Mouse (Mus musculus) erythroblast, adult 5-6 weeks (primary cell): ENCODE results near the gene Larp4b. TPM values are rescaled to one million over a fixed set of nuclear protein-coding genes. Genes with fewer than 3 reads are reported as not detected.
A peak's percentile ranks its signal among the peaks of the same experiment; 100 is the strongest.

ENCODE experiments used
- ATAC-seq: replicated peaks from 2 replicates; pipeline ENCODE4 v1.8.0; 2016; ENCODE audit warnings: moderate number of reproducible peaks, mild to moderate bottlenecking, moderate TSS enrichment, inconsistent platforms; ENCODE audit not compliant: poor library complexity, low FRiP score, severe bottlenecking
- total RNA-seq, 2 experiments: library from RNA; stranded (forward) in 1 of 2; stranded (reverse) in 1 of 2; fragments of 150-400 nt in 1 of 2; fragments of 200-764, 138-1000 nt in 1 of 2; gene quantifications; 2 replicates each; pipeline versions ENCODE4 v1.2.3 to v1.2.4; 2015 to 2017; ENCODE audit warnings: low replicate concordance in 2 of 2

The Larp4b gene
- total RNA-seq, 2 experiments from 2014 or later = 39.0 to 44.6 TPM

DNA sequence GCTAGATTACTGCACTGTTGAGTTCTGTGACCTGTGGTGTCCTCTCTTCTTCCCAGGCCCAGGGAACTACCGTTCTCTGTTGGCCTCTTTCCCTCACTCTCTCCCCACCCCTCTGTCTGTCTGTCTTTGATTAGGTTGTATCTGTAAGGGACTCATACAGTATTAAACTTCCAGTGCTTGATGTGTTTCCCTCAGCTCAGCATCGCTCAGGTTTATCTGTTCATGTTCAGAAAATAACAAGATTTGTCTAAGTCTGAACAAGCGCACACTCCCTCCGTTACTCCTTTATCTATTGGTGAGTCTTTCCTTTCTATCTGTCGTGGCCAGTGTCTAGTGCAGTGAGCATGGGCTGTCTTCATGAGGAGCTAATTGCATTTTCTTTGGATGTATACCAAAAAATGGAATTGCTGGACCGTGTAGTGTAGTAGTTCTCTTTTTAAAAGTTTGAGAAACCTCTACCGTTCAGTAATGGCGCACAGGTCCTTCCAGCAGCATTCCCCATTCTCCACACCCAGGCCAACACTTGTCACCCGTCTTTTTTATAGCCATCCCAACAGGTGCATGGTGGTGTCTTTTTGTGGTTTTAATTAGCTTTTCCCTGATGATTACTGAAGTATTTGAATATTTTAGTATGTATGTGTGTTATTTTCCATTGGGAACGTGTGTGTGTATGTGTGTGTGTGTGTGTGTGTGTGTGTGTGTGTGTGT is 27.3 kb downstream of the Larp4b start:
- ATAC-seq = peak; percentile 25; the same call in 1 of the 2 replicates

DNA sequence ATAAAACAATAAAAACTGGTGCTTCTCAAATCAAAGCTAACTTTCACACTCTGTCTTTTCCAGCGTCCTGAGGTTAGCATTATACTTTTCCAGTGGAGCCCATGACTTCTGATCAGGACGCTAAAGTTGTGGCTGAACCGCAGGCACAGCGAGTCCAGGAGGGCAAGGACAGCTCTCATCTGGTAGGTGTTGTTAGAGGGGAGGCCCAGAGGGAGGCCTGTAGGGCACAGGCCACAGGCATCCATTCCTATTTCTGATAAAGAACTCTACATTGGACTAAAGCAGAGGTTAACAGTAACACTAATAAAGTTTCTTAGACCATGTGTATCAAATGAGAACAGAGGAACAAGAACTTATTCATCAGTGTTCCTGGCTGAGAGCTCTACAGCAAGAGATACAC is 28.4 kb downstream of the Larp4b start:
- no peak for ATAC-seq

DNA sequence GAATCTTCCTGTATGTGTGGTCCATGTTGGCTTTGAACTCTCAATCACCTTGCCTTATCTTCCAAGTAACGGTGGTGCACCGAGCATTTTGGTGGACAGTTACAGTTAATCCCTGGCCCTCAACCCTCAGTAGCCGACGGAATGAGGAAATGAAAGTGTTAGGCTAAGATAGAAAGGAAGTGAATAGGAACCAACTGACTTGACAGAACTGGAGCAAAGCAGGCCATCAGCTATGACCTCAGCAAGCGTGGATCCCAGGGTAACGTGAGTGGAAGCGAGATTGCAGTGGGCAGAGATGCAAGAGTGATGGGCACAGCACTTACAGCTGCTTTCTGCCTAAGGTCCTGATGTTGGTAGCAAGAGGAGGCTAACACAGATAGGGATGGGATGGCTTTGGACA is 31.5 kb downstream of the Larp4b start:
- ATAC-seq = no peak

DNA sequence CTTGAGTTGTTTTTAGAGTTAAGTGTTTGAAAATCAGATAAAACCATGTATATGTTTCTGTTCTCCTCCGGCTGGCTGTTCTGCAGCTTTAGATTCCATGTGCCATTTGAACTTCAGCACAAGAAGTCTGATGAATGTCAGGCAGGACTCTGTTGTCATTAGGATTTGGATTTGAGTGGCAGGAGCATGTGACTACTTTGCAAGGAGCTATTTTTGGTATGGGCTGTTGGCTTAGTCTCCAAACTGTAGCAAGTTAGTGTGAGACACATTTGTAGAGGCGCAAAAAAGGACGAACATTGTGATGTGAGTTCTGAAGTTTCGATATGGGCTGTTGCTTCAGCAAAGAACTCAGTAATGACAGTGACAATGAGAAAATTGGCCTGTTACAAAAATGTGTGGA is 34.0 kb downstream of the Larp4b start:
- no peak for ATAC-seq

DNA sequence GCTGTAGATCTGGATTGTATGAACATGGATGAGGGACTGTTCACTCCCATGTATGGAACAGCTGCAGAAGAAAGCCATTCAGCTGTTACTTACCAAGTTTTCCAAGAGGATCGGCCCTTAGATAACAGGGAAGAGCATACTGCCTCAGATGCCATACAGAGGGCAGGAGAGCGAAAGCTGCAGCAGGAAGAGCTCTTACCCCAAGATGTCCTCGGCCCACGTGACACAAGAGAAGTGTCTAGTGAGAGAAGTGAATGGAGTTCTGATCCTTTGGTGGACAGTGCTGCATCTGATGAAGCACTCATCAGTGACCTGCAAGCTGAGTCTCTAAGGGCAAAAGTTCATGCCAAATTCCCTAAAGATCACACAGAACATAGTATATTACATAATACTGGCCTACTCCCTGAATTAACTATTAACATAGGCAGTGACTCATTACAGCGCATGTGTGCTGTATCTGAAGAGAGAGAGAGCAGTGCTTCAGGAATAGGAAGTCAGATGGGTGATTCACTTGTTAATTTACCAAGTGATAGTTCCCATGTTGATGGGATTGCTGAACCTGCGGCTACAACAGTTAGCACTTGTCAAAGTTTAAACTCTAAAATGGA is 35.1 kb downstream of the Larp4b start:
- no peak for ATAC-seq

DNA sequence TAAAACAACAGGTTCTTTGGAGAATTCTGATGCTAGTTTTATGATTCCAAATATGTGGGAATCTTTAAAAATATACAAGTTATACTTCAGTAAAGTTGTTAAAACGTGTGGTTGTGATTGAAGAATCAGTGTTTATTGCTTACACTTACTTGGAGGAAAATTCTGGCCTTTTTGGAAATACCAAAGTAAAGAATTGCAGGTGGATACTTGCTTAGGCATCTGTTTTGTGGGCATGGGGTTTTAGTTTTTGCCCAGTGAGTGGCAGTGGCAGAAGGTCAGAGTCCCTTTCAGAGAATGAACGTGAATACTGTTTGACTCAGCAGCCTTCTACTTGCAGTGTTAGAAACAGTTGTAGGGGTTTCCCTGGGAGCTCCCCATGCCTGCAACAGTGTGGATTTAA is 40.7 kb downstream of the Larp4b start:
- no peak for ATAC-seq

DNA sequence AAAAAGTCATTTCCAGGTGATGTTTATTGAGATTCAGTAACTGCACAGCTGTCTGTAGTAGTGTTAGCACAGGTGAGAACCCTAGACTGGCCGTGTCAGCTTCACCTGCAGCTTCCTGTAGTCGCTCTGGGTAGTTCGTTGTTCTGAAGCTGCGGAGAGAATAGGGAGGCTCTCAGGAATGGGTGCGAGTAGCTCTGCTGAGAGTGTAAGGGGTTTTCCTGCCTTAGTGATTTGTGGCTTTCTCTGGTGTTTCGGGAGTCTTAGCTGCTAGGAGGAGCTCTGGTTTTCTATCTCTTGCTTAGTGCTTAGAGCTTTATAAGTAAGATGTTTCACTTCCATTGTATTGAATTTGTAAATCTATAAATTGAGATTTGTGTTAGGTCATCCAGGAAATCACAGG is 42.4 kb downstream of the Larp4b start:
- ATAC-seq = no peak

DNA sequence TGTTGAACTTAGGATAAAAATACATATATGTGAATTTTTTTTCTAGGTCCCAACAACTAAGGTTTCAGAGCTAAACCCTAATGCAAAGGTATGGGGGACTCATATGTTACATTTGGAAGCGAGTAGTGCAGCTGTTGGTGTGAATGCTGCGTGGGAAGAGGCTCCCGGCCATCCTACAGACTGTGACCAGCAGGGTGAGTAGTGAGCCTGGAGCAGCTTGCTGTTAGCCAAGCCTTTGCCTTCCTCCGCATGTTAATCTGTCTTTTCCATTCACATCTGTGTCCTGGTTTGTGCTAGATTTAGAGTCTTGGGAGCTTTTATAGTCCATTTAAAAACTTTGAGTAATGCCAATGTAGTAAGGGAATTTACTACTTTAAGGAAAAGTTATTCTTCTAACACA is 43.1 kb downstream of the Larp4b start:
- ATAC-seq = no peak

DNA sequence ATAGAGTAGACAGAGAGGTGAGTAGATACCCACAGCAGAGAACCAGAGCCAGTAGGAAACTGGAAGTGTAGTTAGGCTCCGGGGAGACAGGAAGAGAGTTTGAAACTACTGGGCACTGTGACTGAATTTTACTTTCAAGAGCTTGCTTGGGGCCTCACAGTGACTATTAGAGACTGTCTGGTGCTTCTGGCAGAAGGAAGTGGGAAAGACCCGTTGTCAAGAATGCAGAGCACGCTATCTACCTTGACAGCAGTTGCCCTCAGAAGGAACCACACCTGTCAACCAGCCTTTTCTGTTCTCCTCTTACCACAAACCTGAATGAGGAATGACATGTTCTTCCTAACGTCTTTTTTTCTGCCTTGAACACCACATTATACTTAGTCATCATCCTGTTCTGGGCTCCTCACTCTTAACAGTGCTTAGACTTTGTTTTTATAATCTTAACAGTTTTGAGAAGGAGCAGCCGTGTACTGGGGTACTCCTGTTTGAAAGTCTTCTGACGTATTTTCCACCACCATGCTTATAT is 45.8 kb downstream of the Larp4b start:
- ATAC-seq = no peak

DNA sequence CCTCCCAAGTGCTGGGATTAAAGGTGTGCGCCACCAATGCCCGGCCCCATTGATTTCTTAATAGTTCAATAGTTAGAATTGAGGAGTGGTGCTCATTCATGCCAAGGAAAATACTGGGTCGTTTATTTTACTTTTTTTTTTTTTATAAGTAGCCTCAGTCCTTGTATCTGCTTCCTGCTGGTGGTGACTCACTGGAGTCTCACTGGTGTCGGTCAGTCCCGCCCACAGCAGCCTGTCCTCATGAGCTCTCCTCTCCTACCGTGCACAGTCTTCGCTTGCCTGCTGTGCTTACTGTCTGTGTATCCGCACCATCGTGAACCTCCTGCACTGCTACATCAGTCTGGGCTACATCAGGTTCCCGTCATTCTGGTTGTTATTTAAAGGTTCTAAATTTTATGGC is 46.5 kb downstream of the Larp4b start:
- ATAC-seq = no peak

DNA sequence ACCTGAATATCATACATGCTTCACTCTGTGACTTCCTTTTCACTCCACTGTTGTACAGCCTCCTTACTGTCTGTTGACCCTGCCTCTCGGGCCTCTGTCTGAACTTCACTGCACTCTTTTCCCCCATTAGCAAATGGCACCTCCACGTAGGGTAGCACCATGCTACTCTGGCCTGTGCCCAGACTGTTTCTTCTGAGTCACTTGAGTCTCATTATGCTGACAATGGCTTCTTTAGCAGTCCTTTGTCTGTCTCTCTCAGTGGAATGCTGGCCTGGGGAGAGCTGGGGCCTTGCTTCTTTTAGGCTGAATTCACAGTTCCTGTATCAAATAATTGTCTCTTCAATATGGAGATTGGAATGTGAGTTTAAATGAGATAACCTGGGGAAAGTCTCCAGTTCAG is 48.7 kb downstream of the Larp4b start:
- ATAC-seq = no peak

DNA sequence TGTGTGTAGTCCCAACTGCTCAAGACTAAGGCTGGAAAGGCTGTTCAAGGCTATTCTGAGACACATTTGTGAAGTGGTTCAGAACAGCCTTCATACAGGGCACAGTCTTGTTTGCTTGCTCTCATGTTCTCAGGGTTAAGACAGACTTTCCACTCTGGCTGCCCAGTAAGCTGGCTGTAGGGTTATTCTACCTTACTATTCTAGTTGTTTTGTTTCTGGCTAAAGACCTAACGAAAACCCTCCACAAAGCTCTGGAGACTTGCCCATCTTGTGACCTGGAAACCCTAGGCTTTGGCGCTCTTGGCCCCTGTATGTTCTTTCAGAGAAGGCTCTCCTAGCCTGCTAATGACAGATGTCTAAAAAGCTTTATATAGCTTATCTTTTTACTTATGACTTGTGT is 55.1 kb downstream of the Larp4b start:
- ATAC-seq = no peak

DNA sequence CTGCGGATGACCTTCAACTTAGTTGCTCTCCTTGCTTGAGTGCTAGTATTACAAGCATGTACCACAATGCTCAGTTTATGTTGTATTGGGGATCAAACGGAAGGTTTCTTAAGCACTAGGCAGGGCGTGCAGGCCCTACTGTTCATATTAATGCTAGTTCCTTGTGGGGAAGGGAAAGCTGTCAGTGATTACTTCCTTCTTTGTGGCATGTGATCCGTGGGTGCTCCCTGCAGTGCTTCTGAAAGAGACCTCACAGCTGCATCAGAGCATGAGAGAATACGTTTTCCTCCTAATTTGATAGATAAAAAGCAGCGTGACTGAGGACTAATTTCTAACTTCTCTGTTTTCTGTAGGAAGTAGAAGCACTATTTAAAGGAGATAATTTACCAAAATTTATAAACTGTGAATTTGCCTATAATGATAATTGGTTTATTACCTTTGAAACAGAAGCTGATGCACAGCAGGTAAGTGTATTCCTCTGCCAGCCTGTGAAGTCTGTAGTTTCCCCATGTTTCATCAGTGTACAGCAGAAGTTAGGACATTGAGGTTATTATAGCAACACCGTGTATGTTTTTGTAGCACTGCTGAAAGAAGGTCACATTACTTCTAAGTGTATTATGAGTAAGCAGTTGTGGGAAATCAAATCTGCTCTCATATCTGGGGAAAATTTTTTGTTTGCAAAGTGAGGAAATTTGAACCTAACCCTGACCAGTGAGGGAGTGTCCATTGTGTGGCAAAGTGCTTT is 56.0 kb downstream of the Larp4b start:
- no peak for ATAC-seq

DNA sequence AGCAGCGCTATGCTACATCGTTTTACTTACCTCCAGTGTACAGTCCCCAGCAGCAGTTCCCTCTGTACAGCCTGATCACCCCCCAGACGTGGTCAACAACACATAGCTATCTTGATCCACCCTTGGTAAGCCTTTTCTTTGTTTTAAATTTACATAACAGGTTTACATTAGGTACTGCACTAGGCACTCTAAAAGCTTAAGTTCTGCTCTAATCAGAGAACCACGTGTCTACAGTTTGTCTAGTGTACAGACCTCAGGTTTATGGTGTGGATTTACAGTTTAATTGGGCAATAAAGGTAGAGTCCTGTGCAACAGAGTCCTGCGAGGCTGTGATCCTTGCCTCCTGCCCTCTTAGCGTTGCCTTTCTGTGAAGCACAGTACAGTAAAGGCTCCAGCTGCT is 57.4 kb downstream of the Larp4b start:
- ATAC-seq = no peak

DNA sequence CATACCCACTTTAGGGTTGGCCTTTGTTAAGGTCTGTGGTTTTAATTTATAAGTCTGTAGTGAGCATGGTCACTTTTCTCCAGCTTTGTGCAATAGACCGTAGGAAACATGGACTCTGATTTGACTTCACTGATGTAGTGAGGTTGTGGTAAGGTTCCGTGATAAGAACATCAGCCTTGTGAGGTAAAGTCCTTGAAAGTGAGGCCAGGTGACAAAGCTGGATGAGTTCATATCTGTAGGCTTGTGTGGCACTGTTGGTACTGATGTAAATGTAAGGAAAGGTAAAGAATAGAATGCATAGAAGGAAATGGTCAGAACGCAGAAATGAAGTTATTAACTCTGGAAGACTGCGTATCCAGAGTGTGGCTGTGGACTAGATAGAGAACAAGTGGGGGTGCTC is 57.9 kb downstream of the Larp4b start:
- no peak for ATAC-seq

DNA sequence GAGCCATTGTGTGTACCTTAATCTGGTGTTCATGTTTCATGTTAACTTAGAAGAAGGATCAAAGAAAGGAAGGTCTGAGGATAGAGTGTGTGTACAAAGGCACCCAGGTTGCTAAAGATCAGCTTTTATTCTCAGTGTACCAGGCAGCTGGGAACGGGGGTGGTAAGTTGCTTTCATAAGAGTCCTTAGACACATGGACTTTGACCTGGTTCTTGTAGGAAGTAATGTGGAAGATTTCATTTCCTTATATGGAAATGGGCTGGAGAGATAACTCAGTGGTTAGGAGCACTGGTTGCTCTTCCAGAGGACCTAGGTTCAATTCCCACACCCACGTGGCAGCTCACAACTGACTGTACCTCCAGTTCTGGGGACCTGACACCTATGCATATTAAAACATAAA is 58.6 kb downstream of the Larp4b start:
- no peak for ATAC-seq

DNA sequence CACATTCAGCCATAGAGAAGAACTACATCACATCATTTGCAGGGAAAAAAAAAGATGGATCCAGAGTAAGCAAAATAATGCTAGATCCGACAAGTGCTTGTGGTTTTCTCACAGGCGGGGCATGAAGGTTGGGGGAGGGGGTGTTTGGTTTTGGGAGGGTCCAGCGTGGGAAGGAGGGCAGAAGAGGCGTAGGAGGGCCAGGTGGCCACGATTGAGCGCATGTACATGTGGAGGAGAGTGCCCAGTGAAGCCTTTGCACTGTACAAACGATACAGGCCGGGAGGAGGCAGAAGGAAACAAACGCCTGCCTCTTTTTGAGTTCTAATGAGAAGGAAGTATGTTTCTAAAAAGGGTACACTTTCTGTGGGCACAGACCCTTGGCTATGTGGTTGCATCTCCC is 60.1 kb downstream of the Larp4b start:
- no peak for ATAC-seq

DNA sequence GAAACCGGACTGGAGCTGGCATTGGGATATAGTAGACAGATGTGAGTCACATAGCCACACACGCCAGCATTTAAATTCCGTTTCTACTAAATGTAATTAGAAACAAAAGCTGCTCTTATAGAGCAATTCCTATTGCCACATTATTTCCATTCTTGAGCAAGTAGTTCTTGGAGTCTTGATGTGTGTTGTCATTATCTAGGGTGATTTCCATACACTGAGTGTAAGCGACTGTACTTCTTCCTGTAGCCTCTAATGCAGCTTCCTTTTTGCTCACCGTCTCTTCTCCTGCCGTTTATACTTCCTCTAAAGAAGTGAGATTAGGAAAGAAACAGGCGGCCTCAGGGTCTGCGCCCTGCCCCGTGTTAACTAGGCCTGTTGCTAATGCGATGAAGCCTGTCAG is 65.6 kb downstream of the Larp4b start:
- ATAC-seq = no peak

DNA sequence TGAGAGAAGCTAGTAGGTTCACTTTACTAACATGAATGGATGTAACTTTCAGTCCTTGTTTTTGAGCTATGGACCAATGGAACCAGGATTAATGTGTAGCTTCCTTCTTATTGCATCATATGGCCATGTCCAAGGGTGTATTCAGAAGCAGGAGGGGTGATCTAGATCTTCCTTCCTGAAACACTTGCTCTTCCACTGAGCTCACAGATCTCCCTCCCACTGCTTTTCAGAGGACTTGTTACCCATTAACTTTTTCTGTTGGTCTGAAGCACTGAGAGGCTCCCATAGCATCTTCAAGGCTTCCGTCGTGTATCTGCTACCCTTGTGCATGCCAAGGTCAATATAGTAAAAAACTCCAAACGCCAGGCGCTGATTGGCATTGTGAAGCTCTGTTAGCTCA is 69.2 kb downstream of the Larp4b start:
- ATAC-seq = no peak

DNA sequence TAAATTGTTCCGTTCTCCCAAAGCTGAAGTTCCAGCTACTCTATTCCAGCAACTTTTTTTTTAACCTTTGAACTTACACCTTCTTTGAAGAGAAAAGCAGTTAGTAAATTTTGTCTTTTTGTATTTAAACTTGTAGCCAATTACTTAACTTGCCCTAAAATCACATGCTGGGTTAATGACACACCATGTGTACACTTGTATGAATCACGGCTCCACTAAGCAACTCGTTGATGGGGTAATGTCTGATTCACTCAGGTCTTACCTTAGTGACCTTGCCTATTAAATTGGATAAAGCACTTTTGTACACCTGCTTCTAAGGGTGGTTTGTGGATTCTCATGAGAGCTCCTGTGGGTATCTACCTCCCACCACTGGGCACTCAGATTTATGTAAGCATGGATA is 74.2 kb downstream of the Larp4b start:
- no peak for ATAC-seq

DNA sequence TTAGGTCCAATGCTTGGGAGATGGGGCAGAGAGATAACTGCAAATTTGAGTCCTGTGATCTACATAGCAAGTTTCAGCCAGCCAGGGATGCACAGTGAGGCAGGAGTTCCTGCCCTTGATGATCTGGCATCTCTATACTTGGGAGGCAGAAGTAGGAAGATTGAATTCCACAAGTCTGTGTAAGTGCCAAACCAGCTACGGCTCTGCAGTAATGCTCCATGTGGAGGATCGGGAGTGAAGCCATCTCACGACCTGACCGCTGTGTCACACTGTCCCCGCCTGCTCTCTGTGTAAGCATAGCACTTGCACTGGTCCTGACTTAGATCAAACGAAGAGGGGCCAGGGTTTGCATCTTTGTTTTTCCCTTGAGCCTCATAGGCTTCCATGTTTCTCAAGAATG is 75.9 kb downstream of the Larp4b start:
- ATAC-seq = no peak
